Mouse (Mus musculus) thymus, postnatal 14 days (tissue): ENCODE measurements around the gene Timp4.

Source experiments
- DNase-seq: peaks from one replicate; pipeline ENCODE4 v3.0.0; 2021

Gene Timp4

DNA sequence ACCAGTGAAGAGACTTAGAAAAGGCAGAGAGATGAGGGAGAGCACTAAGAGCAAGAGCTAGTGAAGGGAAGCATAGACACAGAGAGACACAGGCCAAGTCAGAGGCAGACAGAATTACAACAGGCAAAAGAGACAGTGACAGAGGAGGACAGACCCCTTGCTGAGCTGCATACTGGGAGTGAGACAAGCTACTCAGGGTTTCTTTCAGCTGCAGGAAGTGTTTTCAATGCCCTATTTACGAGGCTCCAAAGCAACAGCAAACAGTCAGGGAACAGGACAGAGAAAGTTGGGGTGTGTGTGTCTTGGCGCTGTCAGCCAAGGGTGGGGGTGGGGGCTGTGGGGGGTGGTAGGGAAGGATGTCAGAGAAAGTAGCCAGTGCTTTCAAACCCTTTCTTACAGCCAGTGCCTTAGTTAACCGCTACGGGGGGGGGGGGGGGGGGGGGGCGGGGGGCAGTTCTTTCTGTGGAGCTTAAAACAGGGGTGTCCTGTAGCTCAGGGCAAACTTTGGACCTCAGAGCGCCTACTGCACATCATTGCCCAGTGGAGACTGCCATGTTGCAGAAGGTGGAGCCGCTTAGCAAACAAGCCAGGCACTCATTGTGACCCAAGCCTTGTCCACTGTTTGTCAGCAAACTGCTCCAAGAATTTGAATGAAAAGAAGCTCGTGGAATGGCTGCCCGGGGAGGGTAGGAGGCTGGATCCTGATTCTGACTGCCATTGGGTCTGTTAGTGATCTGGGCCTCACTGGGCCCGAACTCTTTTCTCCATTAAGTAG lies at the start of gene Timp4:
Timp4 (minus strand) TSS at position 107 of the 775 bp plus-strand sequence.
- no peak for DNase-seq

- no peak for DNase-seq
Measured at GRCm38 (mm10) chr6:115293877-115294276, 41.9 kb upstream of the Timp4 start.

DNA sequence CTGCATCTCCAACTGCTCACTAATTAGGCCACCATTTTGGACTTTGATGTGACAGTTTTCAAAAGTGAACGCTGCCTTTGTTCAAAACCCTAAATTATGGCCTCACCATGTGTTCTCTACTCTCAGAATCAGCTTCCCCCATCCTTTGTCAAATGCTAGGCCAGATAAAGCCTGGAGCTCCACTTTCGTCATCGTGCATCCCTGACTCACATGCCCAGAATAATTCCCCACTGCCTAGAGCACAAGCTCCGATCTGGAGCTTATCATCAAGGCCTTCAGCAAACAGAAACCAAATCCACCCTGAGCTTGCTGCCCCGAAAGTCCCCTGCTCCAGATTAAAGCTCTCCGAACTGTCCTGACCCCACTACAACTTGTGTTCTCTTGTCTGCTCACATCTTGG lies 40.6 kb upstream of the Timp4 start:
- DNase-seq, result no peak

- DNase-seq, result no peak
Measured at GRCm38 (mm10) chr6:115291823-115292222, 39.8 kb upstream of the Timp4 start.

GRCm38 (mm10) chr6:115291068-115291467 lies 39.1 kb upstream of the Timp4 start:
- no peak for DNase-seq

GRCm38 (mm10) chr6:115290561-115290960 lies 38.6 kb upstream of the Timp4 start:
- no peak for DNase-seq

DNA sequence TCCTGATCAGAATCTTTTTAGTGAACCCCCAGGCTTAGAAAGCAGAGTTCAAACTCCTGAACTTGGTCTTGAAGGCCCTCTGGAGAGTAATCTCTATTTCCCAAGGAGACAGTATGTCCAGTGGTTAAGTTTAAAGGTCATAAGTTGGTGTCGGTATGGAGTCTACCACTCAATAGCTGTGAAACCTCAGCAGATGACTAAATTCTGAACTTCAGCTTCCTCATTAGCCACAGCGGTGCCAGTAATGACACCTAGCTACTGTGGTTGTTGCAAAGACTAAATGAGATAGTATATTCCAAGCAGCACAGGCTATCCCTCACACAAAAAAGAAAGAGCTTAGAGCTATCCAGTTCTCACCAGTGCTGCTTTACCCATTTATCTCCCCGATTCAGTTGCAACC lies 36.2 kb upstream of the Timp4 start:
- DNase-seq, result no peak

DNA sequence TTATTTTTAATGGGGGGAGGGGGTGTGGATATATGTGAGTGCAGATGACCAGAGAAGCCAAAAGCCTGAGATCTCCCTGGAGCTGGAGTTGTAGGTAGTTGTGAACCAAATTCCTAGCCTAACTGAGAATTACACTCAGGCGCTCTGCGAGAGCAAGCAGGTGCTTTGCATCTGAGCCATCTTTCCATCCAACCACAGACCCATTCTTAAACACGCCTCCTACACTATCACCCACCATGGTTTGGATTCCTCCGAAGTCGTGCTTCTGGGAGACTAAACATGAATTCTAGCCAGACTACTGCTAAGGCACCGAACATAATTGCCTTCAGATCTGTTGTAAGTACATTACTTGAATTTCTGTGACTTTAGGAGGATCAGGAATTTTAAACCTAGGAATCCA lies 34.4 kb upstream of the Timp4 start:
- DNase-seq, result no peak

- DNase-seq, result no peak
Measured at GRCm38 (mm10) chr6:115284153-115284552, 32.1 kb upstream of the Timp4 start.

DNA sequence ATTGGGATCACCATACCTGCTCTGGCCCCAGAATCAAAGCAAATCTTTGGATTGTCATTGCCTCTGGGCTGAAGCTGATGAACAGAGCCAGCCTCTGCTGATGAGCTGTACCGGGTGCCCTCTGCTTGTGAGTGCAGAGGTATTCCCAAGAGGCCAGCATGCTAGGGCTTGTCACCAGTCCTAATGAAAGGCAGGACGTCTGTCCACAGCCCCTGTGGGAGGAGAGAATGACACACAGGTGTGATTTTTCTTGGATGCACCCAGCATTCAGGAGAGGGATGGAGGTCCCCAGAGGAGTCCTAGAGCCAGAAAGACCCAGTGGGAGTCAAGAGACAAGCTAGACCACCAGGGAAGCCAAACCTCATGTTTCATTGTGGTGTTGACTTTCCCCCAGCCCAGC lies 27.6 kb upstream of the Timp4 start:
- DNase-seq, result no peak

- no peak for DNase-seq
Measured at GRCm38 (mm10) chr6:115278086-115278485, 26.1 kb upstream of the Timp4 start.

- DNase-seq, result no peak
Measured at GRCm38 (mm10) chr6:115275116-115275815, 23.3 kb upstream of the Timp4 start.

DNA sequence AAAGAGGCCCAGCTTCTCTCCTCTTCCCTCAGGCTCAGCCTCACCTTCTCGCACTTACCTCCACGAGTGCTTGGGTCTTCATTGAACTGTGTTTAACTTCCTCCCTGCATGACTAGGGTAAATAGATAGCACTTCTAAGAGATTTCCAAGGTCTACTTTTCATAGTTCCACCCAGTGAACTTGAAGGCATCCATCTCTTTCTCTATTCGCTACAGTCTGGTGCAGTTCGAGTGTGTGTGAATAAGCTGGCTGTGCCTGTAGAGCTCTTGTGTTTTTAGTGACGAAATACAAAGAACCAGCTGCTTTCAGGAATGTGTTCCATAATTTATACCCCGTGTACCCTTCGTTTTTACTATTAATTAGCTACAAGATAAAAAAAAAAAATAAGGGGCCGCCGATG lies 22.7 kb upstream of the Timp4 start:
- no peak for DNase-seq

- no peak for DNase-seq
Measured at GRCm38 (mm10) chr6:115273346-115273745, 21.3 kb upstream of the Timp4 start.

DNA sequence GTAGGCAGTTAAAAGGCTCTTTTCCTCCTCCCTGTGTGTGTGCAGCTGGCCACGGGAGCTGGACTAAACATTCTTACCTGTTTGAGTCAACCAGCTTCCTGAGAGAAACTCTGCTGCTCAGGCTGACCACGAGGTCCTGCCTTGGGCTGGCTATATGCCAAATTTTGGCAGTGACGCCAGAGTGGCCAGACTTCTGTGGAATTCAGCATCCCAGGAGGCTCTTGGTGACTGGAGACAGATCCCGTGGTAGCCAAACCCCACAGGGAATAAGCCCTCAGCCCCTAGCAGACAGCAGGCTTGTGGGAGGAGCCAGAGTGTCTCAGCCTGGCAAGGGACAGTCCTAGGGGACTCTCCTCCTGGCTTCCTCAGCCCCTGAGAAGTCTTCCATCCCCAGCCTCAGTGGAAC lies 19.9 kb upstream of the Timp4 start:
- no peak for DNase-seq

DNA sequence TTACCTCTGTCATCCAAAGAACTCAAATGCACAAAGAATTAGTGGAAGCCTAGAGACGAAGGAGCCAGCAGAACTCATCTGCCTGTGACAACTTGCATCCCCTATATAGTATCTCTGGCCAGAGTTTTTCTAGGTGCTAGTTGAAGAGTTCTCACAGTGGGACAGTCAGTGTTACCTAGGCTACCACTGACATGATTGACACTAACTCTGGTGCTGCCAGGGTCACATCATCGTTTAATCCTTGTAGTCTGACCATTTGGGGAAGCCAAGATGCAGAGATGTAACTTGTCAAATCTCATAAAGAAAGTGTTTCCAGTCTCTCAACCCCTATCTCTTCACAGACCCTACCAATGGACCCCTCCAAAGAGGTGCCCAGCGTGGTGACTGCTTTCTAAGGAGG lies 19.3 kb upstream of the Timp4 start:
- no peak for DNase-seq

DNA sequence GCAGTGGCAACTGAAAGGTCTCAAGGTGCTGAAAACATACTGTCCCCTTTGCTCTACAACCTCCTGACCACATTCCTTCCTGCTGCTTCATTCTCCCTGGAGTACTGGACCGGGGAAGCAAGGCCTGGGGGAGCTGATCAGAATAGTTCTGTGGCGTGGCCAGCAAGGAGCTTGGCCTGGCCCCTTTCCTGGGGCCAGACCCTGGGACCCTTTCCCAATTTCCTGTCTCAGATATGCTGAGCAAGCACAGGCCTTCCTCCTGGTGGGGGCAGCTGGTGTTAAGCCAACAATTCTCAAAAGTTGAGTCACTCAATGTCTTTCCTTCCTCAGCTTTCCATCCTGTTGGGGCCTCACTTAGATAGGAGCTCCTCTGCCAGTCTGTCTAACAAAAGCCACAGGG lies 18.1 kb upstream of the Timp4 start:
- no peak for DNase-seq

DNA sequence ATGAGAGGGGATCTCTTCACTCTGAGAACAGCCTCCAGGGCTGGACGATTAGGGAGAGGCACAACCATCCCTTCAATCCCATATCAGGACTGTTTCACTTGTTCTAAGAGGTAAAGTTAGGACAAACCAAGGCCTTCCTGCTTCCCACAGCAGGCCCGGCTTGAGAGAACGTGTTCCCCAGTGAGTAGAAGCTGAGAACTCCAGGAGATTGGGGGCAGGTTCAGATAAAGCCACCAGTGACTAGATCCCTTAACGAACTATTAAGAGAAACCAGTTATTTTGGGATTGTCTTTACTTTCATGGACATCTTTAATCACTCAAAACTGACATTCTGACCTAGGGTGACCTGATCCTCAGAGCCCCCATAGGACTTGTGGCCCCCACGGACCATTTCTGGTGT lies 17.6 kb upstream of the Timp4 start:
- DNase-seq, result no peak

DNA sequence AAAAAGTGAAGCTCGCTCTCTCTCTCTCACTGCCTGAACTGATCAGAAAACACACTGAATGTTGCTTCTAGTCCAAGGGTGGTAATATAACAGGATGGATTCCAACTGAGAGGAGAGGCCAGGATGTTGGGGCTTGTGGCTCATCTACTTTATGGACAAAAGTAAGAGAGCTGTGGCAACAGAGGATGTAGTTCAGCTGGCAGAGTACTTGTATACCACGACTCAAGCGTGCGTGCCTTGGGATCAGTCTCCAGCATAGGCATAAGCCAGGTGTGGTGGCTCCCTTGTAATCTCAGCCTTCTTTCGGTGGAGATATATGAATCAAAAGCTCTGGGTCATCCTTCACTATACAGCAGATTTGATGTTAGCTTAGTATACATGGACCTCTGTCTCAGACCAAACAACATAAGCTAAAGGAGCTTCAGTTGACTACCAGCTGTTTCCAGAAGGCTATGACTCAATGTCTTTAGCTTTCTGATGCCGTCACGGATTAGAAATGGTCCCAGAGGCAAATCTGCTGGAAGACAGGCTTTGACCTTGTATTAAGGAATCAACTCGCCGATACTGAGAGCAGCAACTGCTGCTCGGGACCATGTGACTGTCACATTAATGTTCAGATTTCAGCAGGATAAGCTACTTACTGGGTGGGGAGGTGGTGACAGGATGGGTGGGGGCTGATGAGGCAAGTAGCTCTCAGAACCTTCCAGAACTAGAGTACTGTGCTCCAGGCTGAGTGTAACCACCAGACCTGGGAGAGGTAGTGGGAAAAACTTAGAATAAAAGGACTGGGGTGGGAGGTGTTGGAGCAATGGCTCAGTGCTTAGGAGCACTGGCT lies 16.8 kb upstream of the Timp4 start:
- DNase-seq, result no peak

- peak; percentile 27 for DNase-seq
Measured at GRCm38 (mm10) chr6:115267916-115268315, 15.9 kb upstream of the Timp4 start.

DNA sequence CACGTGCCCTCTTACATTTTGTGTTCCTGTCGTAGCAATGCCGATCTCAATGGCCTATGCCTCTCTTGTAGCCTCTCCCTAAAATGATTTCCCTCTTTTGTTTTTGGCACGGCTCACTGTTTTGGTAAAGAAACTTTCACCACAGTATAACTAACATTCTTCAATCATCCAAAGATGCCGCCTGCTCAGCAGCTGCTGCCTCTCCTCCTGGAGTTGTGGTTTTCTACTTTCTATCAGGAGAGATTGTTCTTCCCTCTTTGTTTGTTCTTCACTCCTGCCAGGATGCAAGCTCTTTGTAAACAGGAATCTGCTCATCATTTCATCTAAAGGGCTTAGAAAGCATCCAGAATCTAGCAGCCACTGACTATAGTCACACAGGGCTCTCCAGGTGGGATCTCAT lies 14.8 kb upstream of the Timp4 start:
- no peak for DNase-seq

- DNase-seq, result no peak
Measured at GRCm38 (mm10) chr6:115260507-115260906, 8.5 kb upstream of the Timp4 start.

GRCm38 (mm10) chr6:115255171-115255570 lies 3.2 kb upstream of the Timp4 start:
- DNase-seq, result no peak

DNA sequence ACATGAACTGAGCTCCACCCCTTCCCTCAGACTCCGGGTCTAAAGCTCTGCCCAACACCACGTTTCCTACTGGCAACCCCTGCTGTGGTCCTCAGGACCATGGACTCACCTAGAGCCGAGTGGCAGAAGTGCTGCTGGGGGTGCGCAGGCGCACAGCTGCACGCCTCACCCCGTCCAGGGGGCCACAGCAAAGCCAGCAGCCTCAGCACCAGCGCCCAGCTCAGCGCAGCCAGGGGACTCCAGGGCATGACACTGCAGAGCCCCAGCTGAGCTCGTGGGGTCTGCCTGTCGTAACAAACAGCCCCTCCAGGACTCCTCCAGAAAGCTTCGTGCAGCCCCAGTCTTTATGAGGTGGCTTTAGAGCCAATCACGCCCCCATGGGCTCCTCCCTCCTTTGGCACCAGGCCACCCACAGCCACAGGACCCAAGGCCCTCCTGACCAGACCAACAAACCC lies 447 bp downstream of the Timp4 start:
- DNase-seq, result no peak
